Mouse (Mus musculus) heart, adult 2 months (tissue): ENCODE results near the gene Bcas1.

ENCODE experiments used
- CTCF ChIP-seq: fragments of 200-600 bp; IDR thresholded peaks from 2 replicates; pipeline ENCODE4 v1.8.1; 2022; ENCODE audit warnings: antibody characterized with exemption, mild to moderate bottlenecking, moderate library complexity
- EP300 ChIP-seq: fragments of 200-500 bp; IDR thresholded peaks from 2 replicates; pipeline ENCODE4 v1.6.1; 2011; ENCODE audit warnings: low read depth, low read length, control low read depth; ENCODE audit not compliant: insufficient read depth

DNA sequence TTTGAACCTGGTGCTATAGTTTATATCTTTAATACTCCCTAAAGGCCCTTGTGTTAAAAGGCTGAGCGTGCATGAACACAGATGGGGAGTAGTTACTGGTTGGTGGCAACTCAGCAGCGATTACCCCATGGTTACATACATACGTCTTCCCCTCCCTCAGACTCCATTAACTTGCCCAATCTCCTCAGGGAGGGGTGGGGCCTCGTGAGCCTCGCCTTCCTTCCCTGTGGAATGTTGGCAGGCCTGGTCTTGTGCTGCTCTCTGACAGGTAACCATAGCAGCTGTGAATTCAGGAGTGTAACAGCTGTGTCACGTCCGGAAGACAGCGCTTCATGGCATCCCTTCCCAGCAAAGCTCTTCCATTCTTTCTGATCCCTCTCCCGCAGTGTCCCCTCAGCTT is 118.7 kb downstream of the Bcas1 start:
- no peak for TF ChIP-seq CTCF
- no peak for TF ChIP-seq EP300
